Mouse (Mus musculus): ENCODE measurements around the gene Pafah1b2. TPM values are rescaled to one million over a fixed set of nuclear protein-coding genes. Genes with fewer than 3 reads are reported as not detected.

Pafah1b2 gene
- polyA plus RNA-seq, 1 experiment from 2014 or later = 137 TPM

GRCm38 (mm10) chr9:46015081-46015551 lies 2.6 kb upstream of the Pafah1b2 start:
- H3K4me2 ChIP-seq (ENCODE audit: low read depth, low read length) = peak overlapping the region; percentile 55
- 19% methylated on average over 8 of the region's 8 CpGs for WGBS
- peak overlapping the region; percentile 19 for H3K4me3 ChIP-seq (ENCODE audit: low read length)
- peak overlapping the region; percentile 30; the same call in 1 of the 2 replicates for H3K9ac ChIP-seq (ENCODE audit: low read depth, low read length)
- no peak for ATAC-seq
- H3K36me3 ChIP-seq (ENCODE audit: control insufficient read depth, insufficient read depth, low read length) = no peaks in the 10 kb centered on the region
- H3K27ac ChIP-seq (ENCODE audit: low read length) = peak overlapping the region; percentile 84
- H3K27me3 ChIP-seq (replicated peaks; ENCODE audit: control insufficient read depth, insufficient read depth, low read length) = no peaks in the 10 kb centered on the region
- H3K9me3 ChIP-seq (ENCODE audit: control insufficient read depth, low read length) = no peaks in the 10 kb centered on the region
- peaks cover 53% of the 10 kb centered on the region for H3K4me1 ChIP-seq (ENCODE audit: control insufficient read depth, insufficient read depth, low read length)

- WGBS = 6% methylated on average over 10 of the region's 10 CpGs
- no peaks in the 10 kb centered on the region for H3K9me3 ChIP-seq (ENCODE audit: control insufficient read depth, low read length)
- peak overlapping the region; percentile 62 for H3K9ac ChIP-seq (ENCODE audit: low read depth, low read length)
- no peaks in the 10 kb centered on the region for H3K36me3 ChIP-seq (ENCODE audit: control insufficient read depth, insufficient read depth, low read length)
- no peak for ATAC-seq
- H3K27ac ChIP-seq (ENCODE audit: low read length) = peak overlapping the region; percentile 71
- no peaks in the 10 kb centered on the region for H3K27me3 ChIP-seq (replicated peaks; ENCODE audit: control insufficient read depth, insufficient read depth, low read length)
- H3K4me2 ChIP-seq (ENCODE audit: low read depth, low read length) = peak overlapping the region; percentile 80
- peak overlapping the region; percentile 99 for H3K4me3 ChIP-seq (ENCODE audit: low read length)
- peaks cover 50% of the 10 kb centered on the region for H3K4me1 ChIP-seq (ENCODE audit: control insufficient read depth, insufficient read depth, low read length)
These were observed 1.8 kb upstream of the Pafah1b2 start for GRCm38 (mm10) chr9:46014251-46014681.

- Histone ChIP-seq H3K36me3 (ENCODE audit: control insufficient read depth, insufficient read depth, low read length) (no peaks in the 10 kb centered on the region), H3K9me3 (ENCODE audit: control insufficient read depth, low read length) (no peaks in the 10 kb centered on the region)
These were observed 1.1 kb upstream of the Pafah1b2 start for GRCm38 (mm10) chr9:46013616-46014015.

GRCm38 (mm10) chr9:46013009-46013586 lies 608 bp upstream of the Pafah1b2 start:
- peak overlapping the region; percentile 96 for H3K27ac ChIP-seq (ENCODE audit: low read length)
- ATAC-seq = peak; percentile 56
- peak overlapping the region; percentile 99 for H3K9ac ChIP-seq (ENCODE audit: low read depth, low read length)
- H3K4me1 ChIP-seq (ENCODE audit: control insufficient read depth, insufficient read depth, low read length) = peaks cover 42% of the 10 kb centered on the region
- H3K9me3 ChIP-seq (ENCODE audit: control insufficient read depth, low read length) = no peaks in the 10 kb centered on the region
- WGBS = under 1% methylated on average over 44 of the region's 46 CpGs
- peak overlapping the region; percentile 80 for H3K4me2 ChIP-seq (ENCODE audit: low read depth, low read length)
- H3K36me3 ChIP-seq (ENCODE audit: control insufficient read depth, insufficient read depth, low read length) = no peaks in the 10 kb centered on the region
- H3K27me3 ChIP-seq (replicated peaks; ENCODE audit: control insufficient read depth, insufficient read depth, low read length) = no peaks in the 10 kb centered on the region
- peak overlapping the region; percentile 99 for H3K4me3 ChIP-seq (ENCODE audit: low read length)

More at GRCm38 (mm10) chr9:46013616-46014015, 1.1 kb upstream of the Pafah1b2 start:
- Histone ChIP-seq H3K9ac (ENCODE audit: low read depth, low read length) (peak overlapping the region; percentile 99), H3K27me3 (replicated peaks; ENCODE audit: control insufficient read depth, insufficient read depth, low read length) (no peaks in the 10 kb centered on the region), H3K4me1 (ENCODE audit: control insufficient read depth, insufficient read depth, low read length) (peaks cover 45% of the 10 kb centered on the region), H3K4me2 (ENCODE audit: low read depth, low read length) (peak overlapping the region; percentile 80), H3K27ac (ENCODE audit: low read length) (peak overlapping the region; percentile 96), H3K4me3 (ENCODE audit: low read length) (peak overlapping the region; percentile 99)
- WGBS = under 1% methylated on average over 5 of the region's 5 CpGs
- ATAC-seq = no peak

- Histone ChIP-seq H3K4me2 (ENCODE audit: low read depth, low read length) (peak overlapping the region; percentile 80; the same call in 1 of the 2 replicates), H3K27ac (ENCODE audit: low read length) (no peak overlapping the region), H3K27me3 (replicated peaks; ENCODE audit: control insufficient read depth, insufficient read depth, low read length) (no peaks in the 10 kb centered on the region), H3K36me3 (ENCODE audit: control insufficient read depth, insufficient read depth, low read length) (no peaks in the 10 kb centered on the region), H3K9me3 (ENCODE audit: control insufficient read depth, low read length) (no peaks in the 10 kb centered on the region), H3K4me1 (ENCODE audit: control insufficient read depth, insufficient read depth, low read length) (peaks cover 28% of the 10 kb centered on the region), H3K9ac (ENCODE audit: low read depth, low read length) (no peak overlapping the region), H3K4me3 (ENCODE audit: low read length) (no peak overlapping the region)
- ATAC-seq = peak; percentile 25
- WGBS = 31% methylated on average over 3 of the region's 3 CpGs
These were observed 1.2 kb downstream of the Pafah1b2 start for GRCm38 (mm10) chr9:46011094-46011970.

- Histone ChIP-seq H3K9me3 (ENCODE audit: control insufficient read depth, low read length) (no peaks in the 10 kb centered on the region), H3K4me3 (ENCODE audit: low read length) (no peak overlapping the region), H3K27me3 (replicated peaks; ENCODE audit: control insufficient read depth, insufficient read depth, low read length) (no peaks in the 10 kb centered on the region), H3K4me2 (ENCODE audit: low read depth, low read length) (no peak overlapping the region), H3K27ac (ENCODE audit: low read length) (no peak overlapping the region), H3K4me1 (ENCODE audit: control insufficient read depth, insufficient read depth, low read length) (peaks cover 13% of the 10 kb centered on the region), H3K36me3 (ENCODE audit: control insufficient read depth, insufficient read depth, low read length) (no peaks in the 10 kb centered on the region), H3K9ac (ENCODE audit: low read depth, low read length) (no peak overlapping the region)
- 65% methylated on average over 1 of the region's 1 CpGs for WGBS
- no peak for ATAC-seq
These were observed 2.9 kb downstream of the Pafah1b2 start for GRCm38 (mm10) chr9:46009669-46009983.

- Histone ChIP-seq H3K9me3 (ENCODE audit: control insufficient read depth, low read length) (no peaks in the 10 kb centered on the region), H3K36me3 (ENCODE audit: control insufficient read depth, insufficient read depth, low read length) (no peaks in the 10 kb centered on the region), H3K4me3 (ENCODE audit: low read length) (no peak overlapping the region), H3K9ac (ENCODE audit: low read depth, low read length) (no peak overlapping the region), H3K27me3 (replicated peaks; ENCODE audit: control insufficient read depth, insufficient read depth, low read length) (no peaks in the 10 kb centered on the region), H3K4me2 (ENCODE audit: low read depth, low read length) (no peak overlapping the region), H3K4me1 (ENCODE audit: control insufficient read depth, insufficient read depth, low read length) (peaks cover 13% of the 10 kb centered on the region), H3K27ac (ENCODE audit: low read length) (no peak overlapping the region)
- ATAC-seq = no peak
- WGBS = 77% methylated on average over 7 of the region's 7 CpGs
These were observed 3.4 kb downstream of the Pafah1b2 start for GRCm38 (mm10) chr9:46008931-46009668.

DNA sequence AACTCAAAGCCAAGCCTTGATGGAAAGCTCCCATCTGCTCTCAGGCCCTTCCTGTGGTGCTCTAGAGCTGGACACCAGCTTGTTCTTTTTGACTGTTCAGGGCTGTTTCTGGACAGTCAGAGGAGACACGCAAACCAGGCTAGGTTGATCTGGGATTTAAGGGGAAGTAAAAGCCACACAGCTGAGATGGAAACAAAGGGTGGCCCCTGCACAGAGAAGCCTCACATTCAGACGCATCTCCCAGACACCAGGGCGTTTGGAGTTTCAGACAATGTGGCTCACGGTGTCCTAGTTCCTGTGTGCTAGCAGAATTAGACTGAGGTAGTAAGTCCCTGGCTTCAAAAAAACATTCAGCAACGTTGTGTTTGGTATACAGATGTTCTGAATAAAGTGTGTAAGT lies 6.3 kb downstream of the Pafah1b2 start:
- no peak overlapping the region for H3K4me3 ChIP-seq (ENCODE audit: low read length)
- WGBS = 60% methylated on average over 5 of the region's 5 CpGs

DNA sequence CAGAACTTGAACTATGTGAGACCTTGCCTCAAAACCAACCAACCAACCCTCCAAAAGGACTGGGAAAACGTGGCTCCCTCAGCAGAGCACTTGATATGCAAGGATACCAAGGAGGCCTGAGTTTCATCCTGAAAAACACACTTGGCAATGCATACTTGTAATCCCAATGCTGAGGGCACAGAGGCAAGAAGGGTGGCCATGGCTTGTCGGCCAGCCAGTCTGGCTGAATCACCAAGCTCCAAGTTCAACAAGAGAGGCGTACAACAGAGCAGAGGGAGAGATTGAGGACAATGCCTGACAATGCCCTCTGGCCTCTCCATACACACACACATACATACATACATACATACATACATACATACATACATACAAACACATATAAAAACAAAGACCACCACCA lies 8.0 kb downstream of the Pafah1b2 start:
- no peaks in the 10 kb centered on the region for H3K9me3 ChIP-seq (ENCODE audit: control insufficient read depth, low read length)
- no peak overlapping the region for H3K4me2 ChIP-seq (ENCODE audit: low read depth, low read length)
- H3K9ac ChIP-seq (ENCODE audit: low read depth, low read length) = no peak overlapping the region
- H3K4me1 ChIP-seq (ENCODE audit: control insufficient read depth, insufficient read depth, low read length) = no peaks in the 10 kb centered on the region
- H3K36me3 ChIP-seq (ENCODE audit: control insufficient read depth, insufficient read depth, low read length) = no peaks in the 10 kb centered on the region
- no peak for ATAC-seq
- WGBS = 66% methylated on average over 3 of the region's 3 CpGs
- H3K27ac ChIP-seq (ENCODE audit: low read length) = no peak overlapping the region
- no peaks in the 10 kb centered on the region for H3K27me3 ChIP-seq (replicated peaks; ENCODE audit: control insufficient read depth, insufficient read depth, low read length)
- no peak overlapping the region for H3K4me3 ChIP-seq (ENCODE audit: low read length)

More for the DNA sequence above, 6.3 kb downstream of the Pafah1b2 start:
- Histone ChIP-seq H3K27ac (ENCODE audit: low read length) (no peak overlapping the region), H3K27me3 (replicated peaks; ENCODE audit: control insufficient read depth, insufficient read depth, low read length) (no peaks in the 10 kb centered on the region), H3K9ac (ENCODE audit: low read depth, low read length) (no peak overlapping the region), H3K36me3 (ENCODE audit: control insufficient read depth, insufficient read depth, low read length) (no peaks in the 10 kb centered on the region), H3K9me3 (ENCODE audit: control insufficient read depth, low read length) (no peaks in the 10 kb centered on the region), H3K4me1 (ENCODE audit: control insufficient read depth, insufficient read depth, low read length) (peaks cover 1% of the 10 kb centered on the region), H3K4me2 (ENCODE audit: low read depth, low read length) (no peak overlapping the region)
- ATAC-seq = no peak

Measured in intestine, embryonic 16.5 days (tissue).